Mouse (Mus musculus) regulatory T cell (primary cell): Measurements from ENCODE around the gene Celsr1.

Source experiments
- in situ Hi-C: fragments of 300-600 bp; cut with MboI, MseI; formaldehyde crosslinking; loops from one replicate; pipeline ENCODE4 v1.15.1; 2025; ENCODE audit warnings: high pct_unique_total_duplicates

The Celsr1 gene

GRCm38 (mm10) chr15:86064850-86065229, 31.3 kb upstream of the Celsr1 start:
- in situ Hi-C loops, result loop anchor here (25.0 kb wide), 1 partner anchor 728 kb away; the partner anchor contains the start of gene Atxn10

GRCm38 (mm10) chr15:86064191-86064849, 30.7 kb upstream of the Celsr1 start:
- in situ Hi-C loops, result loop anchor here (25.0 kb wide), 1 partner anchor 727 kb away; the partner anchor contains the start of gene Atxn10

DNA sequence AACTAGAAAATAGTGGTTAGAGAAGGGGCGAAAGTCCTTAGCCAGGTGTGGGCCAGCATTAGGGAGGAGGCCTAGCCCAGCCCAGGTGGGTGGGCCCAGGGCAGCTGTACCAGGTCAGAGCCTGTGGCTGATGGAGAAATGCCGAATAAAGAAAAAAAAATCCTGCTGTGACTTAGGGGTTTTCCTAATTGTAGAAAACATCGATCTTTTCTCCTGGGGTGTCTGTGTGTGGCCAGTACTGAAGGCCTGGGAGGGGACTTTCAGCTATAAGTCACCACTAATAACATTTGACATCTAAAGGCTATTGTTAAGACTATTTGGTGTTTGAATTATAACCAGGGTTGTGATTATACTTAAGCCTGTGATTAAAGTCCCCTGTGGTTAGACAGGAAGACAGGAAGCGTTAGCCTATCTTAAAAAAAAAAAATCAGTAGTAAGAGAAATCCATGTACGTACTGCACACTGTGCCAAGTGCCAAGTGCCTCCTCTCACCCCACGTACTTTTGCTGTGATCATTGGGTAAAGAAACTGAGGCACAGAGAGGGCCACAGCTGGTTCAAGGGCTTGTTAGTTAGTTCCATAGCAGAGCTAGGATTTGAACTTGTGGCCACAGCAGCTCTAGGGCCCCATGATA, 28.4 kb upstream of the Celsr1 start:
- in situ Hi-C loops, result loop anchor here (25.0 kb wide), 1 partner anchor 725 kb away; the partner anchor contains the start of gene Atxn10

DNA sequence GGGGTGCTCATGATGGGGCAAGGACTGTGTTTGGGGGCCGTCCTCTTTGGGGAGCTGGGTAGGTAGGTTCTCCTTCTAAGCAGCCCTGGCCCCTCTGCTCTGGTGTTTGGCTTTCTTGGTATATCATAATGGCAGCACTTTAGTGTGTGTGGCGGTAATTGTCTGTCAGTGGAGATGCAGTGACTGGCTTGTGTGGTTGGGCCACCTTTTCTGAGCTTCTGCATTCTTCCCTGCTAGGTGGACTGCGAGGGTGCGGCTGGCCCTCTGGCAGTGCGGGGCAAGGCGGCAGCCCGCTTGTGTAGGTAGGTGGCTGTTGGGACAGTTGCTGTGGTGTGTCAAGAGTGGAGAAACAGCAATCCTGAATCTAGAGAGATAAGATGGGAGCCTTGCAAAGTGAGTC, 27.6 kb upstream of the Celsr1 start:
- in situ Hi-C loops, result loop anchor here (25.0 kb wide), 1 partner anchor 724 kb away; the partner anchor contains the start of gene Atxn10

DNA sequence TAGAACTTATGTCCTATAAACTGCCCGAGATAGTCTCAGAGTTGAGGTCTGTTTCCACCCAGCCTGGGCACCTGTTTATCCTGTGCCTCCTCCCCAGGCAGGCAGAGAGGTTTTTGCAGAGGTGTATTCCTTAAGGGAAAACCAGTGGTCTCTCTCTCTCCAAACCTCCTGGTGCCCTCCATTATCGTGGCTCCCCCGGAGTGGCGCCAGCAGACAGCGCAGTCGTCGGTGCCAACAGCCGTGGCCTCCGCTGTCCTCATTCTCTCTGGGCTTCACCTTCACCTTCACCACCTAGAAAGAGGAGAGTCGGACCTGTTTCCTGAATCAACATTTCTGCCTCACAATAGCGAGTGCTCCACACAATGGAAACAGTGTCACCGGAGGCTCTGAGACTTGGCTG, 27.0 kb upstream of the Celsr1 start:
- in situ Hi-C loops, result loop anchor here (25.0 kb wide), 1 partner anchor 723 kb away; the partner anchor contains the start of gene Atxn10

GRCm38 (mm10) chr15:86059835-86060380, 26.3 kb upstream of the Celsr1 start:
- in situ Hi-C loops, result loop anchor here (25.0 kb wide), 1 partner anchor 723 kb away; the partner anchor contains the start of gene Atxn10

GRCm38 (mm10) chr15:86058931-86059834, 25.6 kb upstream of the Celsr1 start:
- in situ Hi-C loops, result loop anchor here (25.0 kb wide), 1 partner anchor 722 kb away; the partner anchor contains the start of gene Atxn10

GRCm38 (mm10) chr15:86058394-86058915, 24.9 kb upstream of the Celsr1 start:
- in situ Hi-C loops, result loop anchor here (25.0 kb wide), 1 partner anchor 721 kb away; the partner anchor contains the start of gene Atxn10

DNA sequence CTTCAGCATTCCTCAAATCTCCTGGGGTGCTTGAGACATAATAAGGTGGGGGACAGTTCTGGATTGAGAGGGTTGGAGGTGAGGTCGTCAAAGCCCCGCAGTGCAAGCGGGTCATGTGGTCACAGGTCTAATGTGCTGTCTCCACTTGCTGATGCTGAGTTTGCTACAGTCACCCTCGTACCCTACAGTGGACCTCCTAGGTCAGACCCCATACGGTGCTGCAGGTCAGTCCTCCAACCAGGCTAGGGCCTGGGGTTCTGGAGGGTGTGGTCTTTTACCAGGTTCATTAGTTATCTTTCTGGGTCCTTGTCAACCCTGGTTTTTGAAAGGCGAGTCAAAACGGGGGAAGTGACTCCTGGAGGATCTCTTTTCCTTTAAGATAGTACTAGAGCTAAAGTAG, 24.3 kb upstream of the Celsr1 start:
- in situ Hi-C loops, result loop anchor here (25.0 kb wide), 1 partner anchor 721 kb away; the partner anchor contains the start of gene Atxn10

DNA sequence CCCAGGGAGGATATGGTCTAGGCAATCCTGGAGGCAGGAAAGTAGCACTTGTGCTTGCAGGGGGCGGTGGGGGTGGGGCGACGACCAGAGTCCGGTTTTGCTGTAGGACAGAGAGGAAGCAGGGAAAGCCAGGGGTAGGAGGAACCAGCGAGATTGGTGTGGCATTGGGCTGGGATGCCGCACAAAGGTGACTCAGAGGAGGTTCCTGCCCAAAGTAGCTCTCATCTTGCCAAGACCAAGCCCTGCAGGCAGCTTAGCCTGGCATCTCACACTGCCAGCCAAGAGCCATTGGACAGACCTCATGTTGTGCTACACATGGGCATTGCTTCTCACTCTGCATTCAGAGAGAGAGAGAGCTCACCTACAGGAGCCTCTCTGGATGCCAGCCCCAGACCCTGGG, 23.8 kb upstream of the Celsr1 start, which contains the start of gene Gramd4:
Gene Gramd4 (plus strand): TSS at position 283 of the 400 bp plus-strand sequence.
- in situ Hi-C loops, result loop anchor here (25.0 kb wide), 1 partner anchor 720 kb away; the partner anchor contains the start of gene Atxn10

DNA sequence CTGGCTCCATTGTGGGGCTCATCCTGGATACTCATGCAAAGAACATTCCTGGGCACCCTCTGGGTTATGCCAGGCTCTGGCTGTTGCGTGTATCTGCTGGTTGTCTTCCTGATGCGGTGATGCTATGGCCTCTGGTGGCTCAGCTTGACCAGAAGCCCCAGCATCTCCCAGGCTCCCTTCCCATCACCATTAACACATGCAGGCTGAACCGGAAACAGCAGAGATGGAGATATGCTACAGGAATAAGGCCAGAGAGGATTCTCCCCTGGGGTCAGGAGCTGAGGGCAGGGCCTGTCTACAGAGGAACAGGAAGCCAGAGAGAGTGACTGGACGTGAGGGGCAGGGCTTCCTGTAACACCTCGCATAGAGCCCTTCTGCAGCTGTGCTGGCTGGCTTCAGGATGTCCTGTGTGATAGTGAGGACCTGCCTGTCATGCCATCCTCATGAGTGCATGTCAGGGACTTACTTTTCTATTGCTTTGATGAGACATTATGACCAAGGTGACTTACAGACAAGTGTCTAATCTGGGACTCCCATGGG, 22.7 kb upstream of the Celsr1 start:
- in situ Hi-C loops, result loop anchor here (25.0 kb wide), 1 partner anchor 719 kb away; the partner anchor contains the start of gene Atxn10

GRCm38 (mm10) chr15:86054861-86055260, 21.3 kb upstream of the Celsr1 start:
- in situ Hi-C loops, result loop anchor here (5.0 to 25.0 kb wide), 2 partner anchors 67 to 718 kb away; partner anchors contain the start of gene Atxn10

DNA sequence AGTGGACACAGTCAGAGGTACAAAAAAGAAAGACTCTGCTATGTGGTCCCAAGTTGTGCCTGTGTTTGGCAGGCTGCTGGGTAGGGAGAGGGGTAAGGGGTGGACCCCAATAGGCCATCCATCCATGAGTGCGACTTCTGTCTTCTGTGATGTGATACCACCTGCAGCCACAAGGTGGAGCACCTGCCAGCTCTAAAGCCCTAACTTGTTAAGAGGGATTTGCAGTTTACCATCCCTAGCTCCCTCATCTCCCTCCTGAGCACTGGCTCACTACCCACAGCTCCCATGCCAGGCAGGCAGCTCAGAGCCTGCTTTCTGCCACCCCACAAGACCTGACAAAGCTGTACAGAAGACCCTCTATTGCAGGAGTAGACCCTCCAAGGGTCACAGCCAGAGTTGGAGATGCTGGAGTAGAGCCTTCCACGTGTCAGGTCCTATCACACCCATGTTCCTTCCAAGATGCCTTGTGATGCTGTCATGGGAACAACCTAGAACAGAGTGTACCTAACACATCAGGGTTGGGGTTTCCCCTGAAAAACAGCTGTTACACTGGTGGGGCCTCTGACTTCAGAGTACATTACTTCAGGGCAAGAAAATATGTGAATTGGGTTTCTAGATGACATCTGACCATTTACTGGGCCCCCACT, 20.4 kb upstream of the Celsr1 start:
- in situ Hi-C loops, result loop anchor here (5.0 to 25.0 kb wide), 2 partner anchors 68 to 717 kb away; partner anchors contain the start of gene Atxn10

DNA sequence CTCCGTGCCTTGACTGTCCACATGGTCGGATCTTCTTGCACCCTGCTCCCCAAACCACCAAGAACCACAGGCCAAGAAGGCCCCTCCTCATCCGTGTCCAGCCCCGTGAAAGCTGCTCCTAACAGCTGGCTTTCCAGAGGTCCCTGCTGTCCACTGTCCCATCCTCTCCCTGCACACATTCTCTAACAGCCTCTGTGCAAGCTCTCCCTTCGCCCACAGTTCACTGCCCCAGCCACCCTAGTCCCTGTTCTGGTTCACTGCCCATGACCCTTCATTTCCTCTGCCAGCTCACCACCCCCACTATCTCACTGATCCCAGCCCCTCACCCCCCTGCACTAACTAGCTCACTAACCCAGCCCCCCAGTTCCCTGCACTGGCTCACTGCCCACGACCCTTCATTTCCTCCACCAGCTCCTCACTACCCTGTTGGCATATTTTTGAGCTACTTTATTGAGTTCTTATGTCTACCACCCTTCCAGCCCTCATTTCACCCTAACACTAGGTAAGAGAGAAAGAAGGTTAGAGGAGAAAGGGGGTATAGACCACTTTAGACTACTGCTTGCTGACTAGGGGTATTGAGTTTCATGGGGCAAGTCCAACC, 18.4 kb upstream of the Celsr1 start:
- in situ Hi-C loops, result loop anchor here (5.0 to 25.0 kb wide), 2 partner anchors 70 to 715 kb away; partner anchors contain the start of gene Atxn10

DNA sequence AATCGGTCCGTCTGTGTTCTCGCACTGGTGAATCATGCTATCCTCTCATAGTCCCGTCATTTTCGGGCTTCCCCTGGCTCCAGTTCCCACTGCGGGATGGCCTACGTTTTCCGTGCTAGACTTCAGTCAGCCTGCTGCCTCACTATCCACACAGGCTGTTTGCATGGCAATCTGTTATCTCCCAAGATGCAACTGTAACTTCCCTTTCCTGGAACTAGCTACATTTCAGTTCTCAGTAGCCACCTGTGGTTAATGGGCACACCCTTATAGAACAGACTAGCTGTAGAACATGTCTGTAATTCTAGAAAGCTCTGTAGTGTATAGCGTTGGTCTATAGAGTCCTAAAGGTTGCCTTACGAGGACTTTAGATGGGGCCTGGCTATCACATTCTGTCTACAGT, 17.6 kb upstream of the Celsr1 start:
- in situ Hi-C loops, result loop anchor here (5.0 to 25.0 kb wide), 2 partner anchors 71 to 714 kb away; partner anchors contain the start of gene Atxn10

GRCm38 (mm10) chr15:86050170-86050743, 16.7 kb upstream of the Celsr1 start:
- in situ Hi-C loops, result loop anchor here (5.0 to 25.0 kb wide), 2 partner anchors 72 to 713 kb away; partner anchors contain the start of gene Atxn10

GRCm38 (mm10) chr15:86049510-86049909, 15.9 kb upstream of the Celsr1 start:
- in situ Hi-C loops, result no loop called here

DNA sequence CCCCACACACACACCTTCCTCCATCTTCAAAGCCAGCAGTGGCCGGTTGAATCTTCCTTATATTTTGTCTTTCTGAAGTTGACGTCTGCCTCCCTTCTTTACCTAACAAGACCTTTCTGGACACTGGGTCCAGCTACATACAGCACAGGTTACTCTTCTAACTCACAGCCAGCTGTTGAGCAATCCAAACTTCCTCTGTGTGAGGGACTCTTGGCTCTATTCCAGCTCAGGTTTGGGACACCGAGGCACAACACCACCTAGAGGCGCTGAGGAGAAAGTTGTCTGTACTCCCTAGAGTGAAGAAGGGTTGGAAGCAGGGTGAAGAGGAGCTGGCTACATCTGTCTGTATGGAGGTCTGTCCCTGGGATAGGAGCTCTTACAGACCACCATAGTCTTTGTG, 8.8 kb upstream of the Celsr1 start:
- in situ Hi-C loops, result no loop called here

DNA sequence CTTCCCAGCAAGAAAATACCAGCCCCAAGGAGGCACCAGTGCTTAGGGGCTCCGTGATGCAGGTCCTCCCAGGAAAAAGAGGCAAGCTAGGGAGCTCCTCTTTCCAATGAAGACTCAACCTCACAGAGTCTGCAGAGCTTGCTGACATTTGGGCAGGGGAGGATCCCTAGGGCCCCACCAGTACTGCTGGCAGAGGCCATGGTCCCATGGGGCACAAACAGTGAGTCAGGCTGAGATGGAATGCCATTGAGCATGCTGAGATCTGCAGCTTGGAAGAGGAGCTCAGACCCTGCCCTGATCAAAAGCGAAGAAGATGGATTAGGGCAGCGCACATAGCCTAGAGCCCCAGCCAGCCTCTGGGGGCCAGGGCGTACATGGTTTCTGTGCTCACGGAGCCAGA, 7.8 kb upstream of the Celsr1 start:
- in situ Hi-C loops, result no loop called here
